Mouse (Mus musculus) heart, embryonic 14.5 days (tissue): ENCODE results near the gene Spcs3. TPM values are rescaled to one million over a fixed set of nuclear protein-coding genes. Genes with fewer than 3 reads are reported as not detected.
A peak's percentile ranks its signal among the peaks of the same experiment; 100 is the strongest.

Source experiments
- ATAC-seq: fragments of 200-750 bp; cut with Nextera tagmentation; 2 replicates; pipeline ENCODE4 v1.8.0; 2017; ENCODE audit warnings: low read depth, moderate TSS enrichment; ENCODE audit not compliant: insufficient number of reproducible peaks, insufficient read depth, low FRiP score
- H3K27ac ChIP-seq, 2 experiments: fragments of 200-500 bp in 1 of 2; fragments of 300-500 bp in 1 of 2; sonication (generic) in 1 of 2; replicated peaks in 1 of 2; 2 replicates each; pipeline ENCODE4 v1.5.1; 2012 to 2014; ENCODE audit warnings: low read depth in 2 of 2, low read length in 2 of 2, control low read depth in 1 of 2, mild to moderate bottlenecking in 1 of 2, mixed read lengths in 1 of 2; ENCODE audit not compliant: control insufficient read depth in 1 of 2, insufficient read depth in 1 of 2
- H3K27me3 ChIP-seq: fragments of 300-500 bp; sonication (generic); 2 replicates; pipeline ENCODE4 v1.6.1; 2014; ENCODE audit warnings: mild to moderate bottlenecking, low read length, control low read depth; ENCODE audit not compliant: control insufficient read depth, insufficient read depth
- H3K36me3 ChIP-seq: fragments of 300-500 bp; sonication (generic); 2 replicates; pipeline ENCODE4 v1.6.1; 2014; ENCODE audit warnings: mild to moderate bottlenecking, control low read depth, low read length, mixed read lengths; ENCODE audit not compliant: control insufficient read depth, insufficient read depth
- H3K4me1 ChIP-seq, 2 experiments: fragments of 200-500 bp in 1 of 2; fragments of 300-500 bp in 1 of 2; sonication (generic) in 1 of 2; 2 replicates each; pipeline ENCODE4 v1.6.1; 2012 to 2014; ENCODE audit warnings: low read length in 2 of 2, control low read depth in 1 of 2, mixed read lengths in 1 of 2; ENCODE audit not compliant: control insufficient read depth in 2 of 2, insufficient read depth in 2 of 2
- H3K4me2 ChIP-seq: fragments of 300-500 bp; sonication (generic); 2 replicates; pipeline ENCODE4 v1.6.1; 2014; ENCODE audit warnings: mild to moderate bottlenecking, low read length
- H3K4me3 ChIP-seq, 2 experiments: fragments of 200-500 bp in 1 of 2; fragments of 300-500 bp in 1 of 2; sonication (generic) in 1 of 2; 2 replicates each; pipeline ENCODE4 v1.5.1; 2012 to 2014; ENCODE audit warnings: low read length in 2 of 2, mild to moderate bottlenecking in 2 of 2, control low read depth in 1 of 2, low read depth in 1 of 2, moderate library complexity in 1 of 2; ENCODE audit not compliant: control insufficient read depth in 1 of 2, insufficient read depth in 1 of 2
- H3K9ac ChIP-seq: fragments of 300-500 bp; sonication (generic); 2 replicates; pipeline ENCODE4 v1.6.1; 2014; ENCODE audit warnings: mild to moderate bottlenecking, low read length
- H3K9me3 ChIP-seq: fragments of 300-500 bp; sonication (generic); 2 replicates; pipeline ENCODE4 v1.6.1; 2016; ENCODE audit warnings: low read length, control low read depth; ENCODE audit not compliant: control insufficient read depth
- WGBS: fragments of 180-500 bp; shearing (Covaris S2); extraction: QIAGEN DNeasy Blood & Tissue Kit; methylation state at CpG from one replicate; pipeline ENCODE4 v1.1.7; 2014; 5-methylcytosine and 5-hydroxymethylcytosine counted together
- polyA plus RNA-seq: library from polyadenylated mRNA; unstranded; fragments of >200 nt; fragmentation: Nextera tagmentation; extraction: Ambion mirVana; gene quantifications from 2 replicates; pipeline ENCODE4 v1.2.1, GENCODE M21; 2014

Spcs3 gene
- polyA plus RNA-seq, 1 experiment from 2014 or later: 61.5 TPM

- Histone ChIP-seq H3K36me3 (no peaks in the 10 kb centered on the region), H3K27ac (no peak overlapping the region), H3K9ac (no peak overlapping the region; the same call in 1 of the 2 replicates), H3K9me3 (no peaks in the 10 kb centered on the region), H3K4me3 (no peak overlapping the region), H3K27me3 (no peaks in the 10 kb centered on the region), H3K4me1 (peaks cover 0 to 2% of the 10 kb centered on the region in 2 experiments; a peak in 2 of 4 replicates), H3K4me2 (no peak overlapping the region)
- 34% methylated on average over 6 of the region's 6 CpGs for WGBS
- no peak for ATAC-seq
Measured at GRCm38 (mm10) chr8:54507428-54508095, 22.2 kb downstream of the Spcs3 start.

GRCm38 (mm10) chr8:54505060-54505459 is 24.7 kb downstream of the Spcs3 start:
- no peak overlapping the region for H3K9ac ChIP-seq
- H3K27me3 ChIP-seq: no peaks in the 10 kb centered on the region
- 59% methylated on average over 2 of the region's 2 CpGs for WGBS
- H3K9me3 ChIP-seq: no peaks in the 10 kb centered on the region
- peaks cover 0 to 2% of the 10 kb centered on the region in 2 experiments; a peak in 2 of 4 replicates for H3K4me1 ChIP-seq
- H3K27ac ChIP-seq: no peak overlapping the region
- H3K36me3 ChIP-seq: no peaks in the 10 kb centered on the region
- ATAC-seq: no peak
- H3K4me2 ChIP-seq: no peak overlapping the region
- H3K4me3 ChIP-seq: no peak overlapping the region

- Histone ChIP-seq H3K9me3 (no peaks in the 10 kb centered on the region), H3K9ac (no peak overlapping the region), H3K4me2 (no peak overlapping the region), H3K4me3 (no peak overlapping the region), H3K27me3 (no peaks in the 10 kb centered on the region), H3K4me1 (no peaks in the 10 kb centered on the region), H3K27ac (no peak overlapping the region), H3K36me3 (no peaks in the 10 kb centered on the region)
- ATAC-seq: no peak
- 73% methylated on average over 7 of the region's 7 CpGs for whole genome bisulfite sequencing
Measured at GRCm38 (mm10) chr8:54503104-54503503, 26.7 kb downstream of the Spcs3 start.

- Histone ChIP-seq H3K4me2 (no peak overlapping the region), H3K9me3 (no peaks in the 10 kb centered on the region), H3K36me3 (no peaks in the 10 kb centered on the region), H3K4me3 (no peak overlapping the region), H3K4me1 (no peaks in the 10 kb centered on the region), H3K9ac (no peak overlapping the region), H3K27ac (no peak overlapping the region), H3K27me3 (no peaks in the 10 kb centered on the region)
- 43% methylated on average over 3 of the region's 3 CpGs for WGBS
- ATAC-seq: no peak
Measured at GRCm38 (mm10) chr8:54493915-54494314, 35.9 kb downstream of the Spcs3 start.

GRCm38 (mm10) chr8:54493110-54493509 is 36.7 kb downstream of the Spcs3 start:
- no peak overlapping the region for H3K4me3 ChIP-seq
- ATAC-seq: no peak
- no peaks in the 10 kb centered on the region for H3K9me3 ChIP-seq
- H3K36me3 ChIP-seq: no peaks in the 10 kb centered on the region
- no peak overlapping the region for H3K4me2 ChIP-seq
- no peak overlapping the region for H3K27ac ChIP-seq
- no peaks in the 10 kb centered on the region for H3K4me1 ChIP-seq
- no peaks in the 10 kb centered on the region for H3K27me3 ChIP-seq
- no peak overlapping the region for H3K9ac ChIP-seq
- 12% methylated on average over 6 of the region's 6 CpGs for WGBS

- no peaks in the 10 kb centered on the region for H3K27me3 ChIP-seq
- H3K4me1 ChIP-seq: no peaks in the 10 kb centered on the region
- H3K4me3 ChIP-seq: no peak overlapping the region
- 45% methylated on average over 4 of the region's 4 CpGs for WGBS
- H3K36me3 ChIP-seq: no peaks in the 10 kb centered on the region
- no peak overlapping the region for H3K4me2 ChIP-seq
- no peak for ATAC-seq
- H3K27ac ChIP-seq: no peak overlapping the region
- H3K9ac ChIP-seq: no peak overlapping the region
- no peaks in the 10 kb centered on the region for H3K9me3 ChIP-seq
Measured at GRCm38 (mm10) chr8:54491934-54492333, 37.9 kb downstream of the Spcs3 start.

- no peaks in the 10 kb centered on the region for H3K36me3 ChIP-seq
- no peak overlapping the region for H3K9ac ChIP-seq
- no peak overlapping the region for H3K27ac ChIP-seq
- H3K4me1 ChIP-seq: no peaks in the 10 kb centered on the region
- H3K27me3 ChIP-seq: no peaks in the 10 kb centered on the region
- no peak for ATAC-seq
- H3K4me3 ChIP-seq: no peak overlapping the region
- WGBS: 21% methylated on average over 6 of the region's 6 CpGs
- no peaks in the 10 kb centered on the region for H3K9me3 ChIP-seq
- H3K4me2 ChIP-seq: peak overlapping the region; percentile 21; the same call in 1 of the 2 replicates
Measured at GRCm38 (mm10) chr8:54491057-54491690, 38.6 kb downstream of the Spcs3 start.
